Mouse (Mus musculus): Measurements from ENCODE around the gene Ipo13.

Gene Ipo13

GRCm38 (mm10) chr4:117914591-117915442 is at the start of gene Ipo13:
Ipo13 (minus strand) TSS chr4:117914999.
- DNase-seq (ENCODE audit: low spot score in 2 of 2) = peak; percentile 74 to 88

- DNase-seq (ENCODE audit: low spot score in 2 of 2) = peak in 1 of 2 experiments; percentile 22
Observed at GRCm38 (mm10) chr4:117957492-117957891, 42.7 kb upstream of the Ipo13 start.

GRCm38 (mm10) chr4:117947493-117947892 is 32.7 kb upstream of the Ipo13 start:
- no peak for DNase-seq (ENCODE audit: low spot score in 2 of 2)

GRCm38 (mm10) chr4:117946639-117947305 is 32.0 kb upstream of the Ipo13 start:
- DNase-seq (ENCODE audit: low spot score in 2 of 2) = no peak

- DNase-seq (ENCODE audit: low spot score in 2 of 2) = no peak
Observed at GRCm38 (mm10) chr4:117943317-117943716, 28.5 kb upstream of the Ipo13 start.

GRCm38 (mm10) chr4:117936964-117937363 is 22.2 kb upstream of the Ipo13 start:
- no peak for DNase-seq (ENCODE audit: low spot score in 2 of 2)

- no peak for DNase-seq (ENCODE audit: low spot score in 2 of 2)
Observed at GRCm38 (mm10) chr4:117934081-117934480, 19.3 kb upstream of the Ipo13 start.

- DNase-seq (ENCODE audit: low spot score in 2 of 2) = no peak
Observed at GRCm38 (mm10) chr4:117933248-117933647, 18.4 kb upstream of the Ipo13 start.

GRCm38 (mm10) chr4:117929391-117929881 is 14.6 kb upstream of the Ipo13 start, which contains the start of gene Artn:
Artn (minus strand) TSS chr4:117929763.
- DNase-seq (ENCODE audit: low spot score in 2 of 2) = no peak

GRCm38 (mm10) chr4:117928699-117929241 is 14.0 kb upstream of the Ipo13 start:
- no peak for DNase-seq (ENCODE audit: low spot score in 2 of 2)

- DNase-seq (ENCODE audit: low spot score in 2 of 2) = peak in 1 of 2 experiments; percentile 72
Observed at GRCm38 (mm10) chr4:117928234-117928633, 13.4 kb upstream of the Ipo13 start.

- peak in 1 of 2 experiments; percentile 47 for DNase-seq (ENCODE audit: low spot score in 2 of 2)
Observed at GRCm38 (mm10) chr4:117926545-117927482, 12.0 kb upstream of the Ipo13 start.

GRCm38 (mm10) chr4:117924916-117925315 is 10.1 kb upstream of the Ipo13 start:
- DNase-seq (ENCODE audit: low spot score in 2 of 2) = no peak

- no peak for DNase-seq (ENCODE audit: low spot score in 2 of 2)
Observed at GRCm38 (mm10) chr4:117923450-117923849, 8.7 kb upstream of the Ipo13 start.

GRCm38 (mm10) chr4:117921358-117921757 is 6.6 kb upstream of the Ipo13 start:
- no peak for DNase-seq (ENCODE audit: low spot score in 2 of 2)

- no peak for DNase-seq (ENCODE audit: low spot score in 2 of 2)
Observed at GRCm38 (mm10) chr4:117918762-117919161, 4.0 kb upstream of the Ipo13 start.

GRCm38 (mm10) chr4:117918261-117918660 is 3.5 kb upstream of the Ipo13 start:
- DNase-seq (ENCODE audit: low spot score in 2 of 2) = no peak

GRCm38 (mm10) chr4:117917847-117918246 is 3.0 kb upstream of the Ipo13 start:
- DNase-seq (ENCODE audit: low spot score in 2 of 2) = no peak

GRCm38 (mm10) chr4:117917402-117917801 is 2.6 kb upstream of the Ipo13 start:
- no peak for DNase-seq (ENCODE audit: low spot score in 2 of 2)

- no peak for DNase-seq (ENCODE audit: low spot score in 2 of 2)
Observed at GRCm38 (mm10) chr4:117916386-117916785, 1.6 kb upstream of the Ipo13 start.

- no peak for DNase-seq (ENCODE audit: low spot score in 2 of 2)
Observed at GRCm38 (mm10) chr4:117915489-117916105, 798 bp upstream of the Ipo13 start.
